Mouse (Mus musculus): ENCODE measurements around the gene Slf2. TPM values are rescaled to one million over a fixed set of nuclear protein-coding genes. Genes with fewer than 3 reads are reported as not detected.

Gene Slf2
- polyA plus RNA-seq, 1 experiment from 2014 or later, result 56.7 TPM

DNA sequence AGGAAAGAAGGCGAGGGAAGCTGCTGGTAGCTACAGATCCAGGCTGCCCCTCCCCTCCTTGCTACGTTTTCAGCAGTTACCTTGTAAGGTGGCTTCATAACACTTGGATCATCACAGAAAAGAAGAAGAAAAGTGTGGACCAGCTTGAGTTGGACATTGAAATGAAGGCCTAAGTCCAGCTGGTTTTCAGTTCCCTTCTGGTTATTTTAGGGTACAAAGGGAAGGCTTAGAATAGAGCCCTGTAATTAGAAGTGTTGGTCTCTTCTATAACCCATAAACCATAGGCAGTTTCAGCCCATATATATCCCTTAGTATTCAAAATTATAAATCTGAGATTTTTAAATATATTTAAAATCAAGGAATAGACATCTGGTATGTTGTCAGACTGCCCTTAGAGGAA is 49.8 kb downstream of the Slf2 start:
- H3K27ac ChIP-seq (ENCODE audit: low read length), result no peak overlapping the region

DNA sequence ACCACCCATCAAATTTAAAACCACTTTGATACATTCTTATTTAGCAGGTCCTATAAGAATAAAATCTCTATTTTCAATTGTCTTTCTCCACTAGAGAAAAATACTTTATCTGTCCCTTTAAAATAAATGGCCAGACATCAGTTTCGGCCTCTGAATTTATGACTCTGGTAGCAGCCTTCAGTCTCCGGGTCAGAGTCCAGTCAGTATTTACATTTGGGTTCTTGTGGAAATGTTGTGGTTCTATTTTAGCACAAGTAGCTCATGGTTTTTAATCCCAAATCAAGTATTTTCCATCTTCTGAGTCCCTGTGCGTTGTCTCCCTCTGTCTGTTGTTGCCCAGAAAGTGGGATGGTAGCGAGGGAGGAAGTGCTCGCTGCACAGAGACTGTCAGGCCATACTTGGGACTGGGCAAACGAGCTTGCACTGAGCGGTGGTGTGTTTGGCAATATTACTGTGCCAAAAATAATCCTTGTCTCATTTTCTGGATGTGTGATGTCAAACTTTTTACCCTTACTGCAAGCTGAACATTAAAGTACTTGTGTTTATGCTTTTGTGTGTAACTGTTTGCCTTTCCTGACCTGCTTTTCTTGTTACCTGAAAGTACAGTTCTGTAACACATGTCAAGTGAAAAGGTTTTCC is 51.6 kb downstream of the Slf2 start:
- Histone ChIP-seq H3K27me3 (ENCODE audit: control insufficient read depth, insufficient read depth, low read length) (no peaks in the 10 kb centered on the region), H3K9me3 (ENCODE audit: control insufficient read depth, low read depth, low read length) (no peaks in the 10 kb centered on the region), H3K36me3 (ENCODE audit: control insufficient read depth, insufficient read depth, low read length) (peaks cover 40% of the 10 kb centered on the region), H3K27ac (ENCODE audit: low read length) (no peak overlapping the region), H3K4me2 (replicated peaks; ENCODE audit: low read depth, low read length) (no peak overlapping the region), H3K9ac (replicated peaks; ENCODE audit: low read depth, low read length) (no peak overlapping the region), H3K4me1 (ENCODE audit: control insufficient read depth, insufficient read depth, low read length) (no peaks in the 10 kb centered on the region), H3K4me3 (ENCODE audit: low read depth, low read length) (no peak overlapping the region)
- 69% methylated on average over 7 of the region's 7 CpGs for WGBS
- ATAC-seq (ENCODE audit: insufficient number of reproducible peaks, insufficient read depth, low FRiP score, low read depth), result no peak

More for the DNA sequence above, 49.8 kb downstream of the Slf2 start:
- ATAC-seq (ENCODE audit: insufficient number of reproducible peaks, insufficient read depth, low FRiP score, low read depth), result no peak
- 78% methylated on average over 2 of the region's 2 CpGs for WGBS
- Histone ChIP-seq H3K4me2 (replicated peaks; ENCODE audit: low read depth, low read length) (no peak overlapping the region), H3K4me3 (ENCODE audit: low read depth, low read length) (no peak overlapping the region), H3K27me3 (ENCODE audit: control insufficient read depth, insufficient read depth, low read length) (no peaks in the 10 kb centered on the region), H3K4me1 (ENCODE audit: control insufficient read depth, insufficient read depth, low read length) (no peaks in the 10 kb centered on the region), H3K36me3 (ENCODE audit: control insufficient read depth, insufficient read depth, low read length) (peaks cover 58% of the 10 kb centered on the region), H3K9me3 (ENCODE audit: control insufficient read depth, low read depth, low read length) (no peaks in the 10 kb centered on the region), H3K9ac (replicated peaks; ENCODE audit: low read depth, low read length) (no peak overlapping the region)

GRCm38 (mm10) chr19:44983366-44983765 is 52.4 kb downstream of the Slf2 start:
- no peak for ATAC-seq (ENCODE audit: insufficient number of reproducible peaks, insufficient read depth, low FRiP score, low read depth)
- H3K27ac ChIP-seq (ENCODE audit: low read length), result no peak overlapping the region
- H3K36me3 ChIP-seq (ENCODE audit: control insufficient read depth, insufficient read depth, low read length), result peaks cover 32% of the 10 kb centered on the region
- H3K4me1 ChIP-seq (ENCODE audit: control insufficient read depth, insufficient read depth, low read length), result peaks cover 2% of the 10 kb centered on the region; the same call in 1 of the 2 replicates
- no peak overlapping the region for H3K4me3 ChIP-seq (ENCODE audit: low read depth, low read length)
- no peak overlapping the region for H3K4me2 ChIP-seq (replicated peaks; ENCODE audit: low read depth, low read length)
- 94% methylated on average over 6 of the region's 6 CpGs for WGBS
- H3K27me3 ChIP-seq (ENCODE audit: control insufficient read depth, insufficient read depth, low read length), result no peaks in the 10 kb centered on the region
- H3K9ac ChIP-seq (replicated peaks; ENCODE audit: low read depth, low read length), result no peak overlapping the region
- no peaks in the 10 kb centered on the region for H3K9me3 ChIP-seq (ENCODE audit: control insufficient read depth, low read depth, low read length)

DNA sequence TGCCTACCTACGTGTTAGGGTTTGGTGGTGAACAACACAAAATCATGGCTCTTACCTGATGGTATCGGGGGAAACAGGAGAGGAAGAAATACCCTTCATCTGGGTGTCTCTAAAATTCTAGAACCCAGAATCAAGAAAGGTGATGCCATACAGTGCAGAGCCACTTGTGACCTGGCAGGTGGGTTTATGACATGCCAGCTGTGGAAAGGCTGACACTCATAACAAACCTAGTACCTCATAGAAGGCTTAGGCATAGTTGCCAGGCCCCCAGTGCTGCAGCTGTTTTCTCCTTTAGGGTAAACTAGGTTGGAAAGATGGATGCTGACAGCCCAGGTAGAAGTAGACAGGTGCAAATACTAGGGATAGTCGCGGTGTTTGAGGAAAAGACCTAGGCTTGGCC is 53.5 kb downstream of the Slf2 start:
- 93% methylated on average over 4 of the region's 4 CpGs for WGBS
- H3K4me2 ChIP-seq (replicated peaks; ENCODE audit: low read depth, low read length), result no peak overlapping the region
- ATAC-seq (ENCODE audit: insufficient number of reproducible peaks, insufficient read depth, low FRiP score, low read depth), result no peak
- H3K4me3 ChIP-seq (ENCODE audit: low read depth, low read length), result no peak overlapping the region
- no peaks in the 10 kb centered on the region for H3K27me3 ChIP-seq (ENCODE audit: control insufficient read depth, insufficient read depth, low read length)
- peaks cover 22% of the 10 kb centered on the region for H3K36me3 ChIP-seq (ENCODE audit: control insufficient read depth, insufficient read depth, low read length)
- no peak overlapping the region for H3K27ac ChIP-seq (ENCODE audit: low read length)
- no peaks in the 10 kb centered on the region for H3K9me3 ChIP-seq (ENCODE audit: control insufficient read depth, low read depth, low read length)
- H3K4me1 ChIP-seq (ENCODE audit: control insufficient read depth, insufficient read depth, low read length), result peaks cover 4% of the 10 kb centered on the region; the same call in 1 of the 2 replicates
- H3K9ac ChIP-seq (replicated peaks; ENCODE audit: low read depth, low read length), result no peak overlapping the region

- Histone ChIP-seq H3K9me3 (ENCODE audit: control insufficient read depth, low read depth, low read length) (no peaks in the 10 kb centered on the region), H3K36me3 (ENCODE audit: control insufficient read depth, insufficient read depth, low read length) (peaks cover 17% of the 10 kb centered on the region), H3K4me1 (ENCODE audit: control insufficient read depth, insufficient read depth, low read length) (peaks cover 12% of the 10 kb centered on the region; the same call in 1 of the 2 replicates), H3K27me3 (ENCODE audit: control insufficient read depth, insufficient read depth, low read length) (no peaks in the 10 kb centered on the region), H3K9ac (replicated peaks; ENCODE audit: low read depth, low read length) (no peak overlapping the region), H3K27ac (ENCODE audit: low read length) (no peak overlapping the region), H3K4me2 (replicated peaks; ENCODE audit: low read depth, low read length) (no peak overlapping the region), H3K4me3 (ENCODE audit: low read depth, low read length) (no peak overlapping the region)
- WGBS, result 49% methylated on average over 5 of the region's 5 CpGs
- ATAC-seq (ENCODE audit: insufficient number of reproducible peaks, insufficient read depth, low FRiP score, low read depth), result no peak
Observed at GRCm38 (mm10) chr19:44985159-44985988, 54.4 kb downstream of the Slf2 start.

- no peak overlapping the region for H3K4me2 ChIP-seq (replicated peaks; ENCODE audit: low read depth, low read length)
- ATAC-seq (ENCODE audit: insufficient number of reproducible peaks, insufficient read depth, low FRiP score, low read depth), result no peak
- peaks cover under 1% of the 10 kb centered on the region; the same call in 1 of the 2 replicates for H3K36me3 ChIP-seq (ENCODE audit: control insufficient read depth, insufficient read depth, low read length)
- H3K9ac ChIP-seq (replicated peaks; ENCODE audit: low read depth, low read length), result no peak overlapping the region
- no peak overlapping the region for H3K27ac ChIP-seq (ENCODE audit: low read length)
- peaks cover 17% of the 10 kb centered on the region; the same call in 1 of the 2 replicates for H3K4me1 ChIP-seq (ENCODE audit: control insufficient read depth, insufficient read depth, low read length)
- no peak overlapping the region for H3K4me3 ChIP-seq (ENCODE audit: low read depth, low read length)
- no peaks in the 10 kb centered on the region for H3K9me3 ChIP-seq (ENCODE audit: control insufficient read depth, low read depth, low read length)
- WGBS, result 64% methylated on average over 6 of the region's 6 CpGs
- H3K27me3 ChIP-seq (ENCODE audit: control insufficient read depth, insufficient read depth, low read length), result no peaks in the 10 kb centered on the region
Observed at GRCm38 (mm10) chr19:44987004-44987403, 56.1 kb downstream of the Slf2 start.

GRCm38 (mm10) chr19:44987851-44988250 is 56.9 kb downstream of the Slf2 start:
- Histone ChIP-seq H3K27ac (ENCODE audit: low read length) (no peak overlapping the region), H3K9ac (replicated peaks; ENCODE audit: low read depth, low read length) (no peak overlapping the region), H3K27me3 (ENCODE audit: control insufficient read depth, insufficient read depth, low read length) (no peaks in the 10 kb centered on the region), H3K4me3 (ENCODE audit: low read depth, low read length) (no peak overlapping the region), H3K4me1 (ENCODE audit: control insufficient read depth, insufficient read depth, low read length) (peaks cover 20% of the 10 kb centered on the region; the same call in 1 of the 2 replicates), H3K9me3 (ENCODE audit: control insufficient read depth, low read depth, low read length) (no peaks in the 10 kb centered on the region), H3K4me2 (replicated peaks; ENCODE audit: low read depth, low read length) (no peak overlapping the region), H3K36me3 (ENCODE audit: control insufficient read depth, insufficient read depth, low read length) (no peaks in the 10 kb centered on the region)
- no peak for ATAC-seq (ENCODE audit: insufficient number of reproducible peaks, insufficient read depth, low FRiP score, low read depth)
- WGBS, result 56% methylated on average over 6 of the region's 6 CpGs

- Histone ChIP-seq H3K27ac (ENCODE audit: low read length) (no peak overlapping the region), H3K27me3 (ENCODE audit: control insufficient read depth, insufficient read depth, low read length) (no peaks in the 10 kb centered on the region), H3K9me3 (ENCODE audit: control insufficient read depth, low read depth, low read length) (no peaks in the 10 kb centered on the region), H3K9ac (replicated peaks; ENCODE audit: low read depth, low read length) (no peak overlapping the region), H3K4me3 (ENCODE audit: low read depth, low read length) (peak overlapping the region; percentile 56), H3K4me1 (ENCODE audit: control insufficient read depth, insufficient read depth, low read length) (peaks cover 20% of the 10 kb centered on the region; the same call in 1 of the 2 replicates), H3K36me3 (ENCODE audit: control insufficient read depth, insufficient read depth, low read length) (no peaks in the 10 kb centered on the region), H3K4me2 (replicated peaks; ENCODE audit: low read depth, low read length) (peak overlapping the region; percentile 99)
- WGBS, result 25% methylated on average over 9 of the region's 9 CpGs
- no peak for ATAC-seq (ENCODE audit: insufficient number of reproducible peaks, insufficient read depth, low FRiP score, low read depth)
Observed at GRCm38 (mm10) chr19:44988321-44988720, 57.4 kb downstream of the Slf2 start.

Data from stomach, embryonic 14.5 days (tissue).